Comparison of ENCODE assay signal across 13 mouse cellular contexts in the genomic region with DNA sequence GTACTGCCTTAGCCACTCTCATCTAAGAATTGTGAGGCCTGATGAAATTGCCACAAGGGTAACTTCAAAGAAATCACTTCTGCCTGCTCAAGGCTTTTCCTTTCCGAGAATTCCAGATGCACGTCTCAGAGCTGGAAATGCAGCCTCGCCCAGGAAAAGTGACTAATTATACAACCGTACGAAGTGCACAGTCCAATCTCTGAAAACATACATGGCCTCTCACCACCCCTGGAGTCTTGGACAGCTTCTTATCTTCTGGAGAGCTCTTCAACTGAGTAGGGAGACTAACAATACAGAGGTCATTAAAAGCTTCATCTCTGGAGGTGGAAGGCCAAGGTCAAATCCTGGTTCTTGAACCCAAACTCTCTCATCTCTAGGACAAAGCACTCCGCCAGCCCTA. TPM values are rescaled to one million over a fixed set of nuclear protein-coding genes. Genes with fewer than 3 reads are reported as not detected.
DNase-seq lines count a peak whose midpoint lies in the region; ATAC-seq and TF ChIP-seq lines count a peak whose summit lies in the region.
"Had no signal": no experiment of that assay in that cellular context is flagged by ENCODE, and none has a peak within 500 bp of the region (broad histone marks: within the 10 kb centered on the region; RNA-seq: fewer than 3 reads in every experiment).

No protein-coding gene starts in this region.

- no peaks in the 10 kb centered on the region for H3K36me3 ChIP-seq in embryonic facial prominence, embryonic 12.5 days
- no peaks in the 10 kb centered on the region for H3K36me3 ChIP-seq in small intestine, adult 2 months (ENCODE audit: control insufficient read depth, insufficient read depth, low read length)

- no peak for TF ChIP-seq POLR2A in small intestine, adult 2 months (IDR thresholded peaks at IDR 0.05; ENCODE audit: low read depth, low read length)

- no peak for ATAC-seq in embryonic facial prominence, embryonic 12.5 days (ENCODE audit: insufficient number of reproducible peaks, insufficient read depth, low FRiP score, low TSS enrichment)
- ATAC-seq in erythroid progenitor cell, adult 5-6 weeks (replicated peaks; ENCODE audit: low FRiP score, poor library complexity, severe bottlenecking), result no peak
- ATAC-seq: Patski had no signal

- H3K27me3 ChIP-seq in embryonic facial prominence, embryonic 12.5 days, result no peaks in the 10 kb centered on the region
- H3K27me3 ChIP-seq in small intestine, adult 2 months (ENCODE audit: control insufficient read depth, insufficient read depth, low read length), result no peaks in the 10 kb centered on the region
- H3K27me3 ChIP-seq: Patski had no signal

- peak; percentile 18 to 46 for DNase-seq in heart, adult 18-20 months
- no peak for DNase-seq in heart, postnatal 25 days (ENCODE audit: low spot score)
- DNase-seq in lung, postnatal 25 days (ENCODE audit: low spot score), result peak; percentile 22
- no peak for DNase-seq in lung, postnatal 10 days
- no peak for DNase-seq in urinary bladder, postnatal 25 days (ENCODE audit: low spot score)
- DNase-seq: adrenal gland, postnatal 10 days; kidney, adult 2 months; left cerebral cortex, postnatal 4 days; spleen, adult 18-20 months had no signal

- intact Hi-C loops in heart, postnatal 25 days (cut with DNase I), result loop anchor here (2.0 to 5.0 kb wide), 2 partner anchors 60 to 90 kb away; a partner anchor contains a TSS

- H3K9ac ChIP-seq in embryonic facial prominence, embryonic 12.5 days, result peak overlapping the region; percentile 72; the same call in 1 of the 2 replicates

- H3K27ac ChIP-seq in embryonic facial prominence, embryonic 12.5 days, result no peak overlapping the region
- peak overlapping the region; percentile 97 for H3K27ac ChIP-seq in small intestine, adult 2 months (ENCODE audit: insufficient read depth, low read depth, low read length)

- H3K4me2 ChIP-seq in embryonic facial prominence, embryonic 12.5 days (replicated peaks), result no peak overlapping the region

- 81% methylated on average over 6 of the region's 6 CpGs for WGBS in embryonic facial prominence, embryonic 12.5 days
- WGBS in small intestine, adult 2 months, result 47% methylated on average over 6 of the region's 6 CpGs

- H3K4me3 ChIP-seq in embryonic facial prominence, embryonic 12.5 days, result no peak overlapping the region
- H3K4me3 ChIP-seq in small intestine, adult 2 months (ENCODE audit: low read depth, low read length), result no peak overlapping the region

- H3K9me3 ChIP-seq in embryonic facial prominence, embryonic 12.5 days, result no peaks in the 10 kb centered on the region

- H3K4me1 ChIP-seq in embryonic facial prominence, embryonic 12.5 days, result peaks cover 11% of the 10 kb centered on the region
- H3K4me1 ChIP-seq in small intestine, adult 2 months (ENCODE audit: control insufficient read depth, insufficient read depth, insufficient read length, low read length), result peaks cover 26% of the 10 kb centered on the region; the same call in 1 of the 2 replicates

- TF ChIP-seq CTCF in small intestine, adult 2 months (IDR thresholded peaks at IDR 0.05; ENCODE audit: extremely low read depth, insufficient read length, insufficient replicate concordance, low read depth, low read length), result no peak

RNA-seq across cellular contexts. Expression of a gene that starts 1.2 kb away (rescaled TPM):
- total RNA-seq in heart, adult 18-20 months (2021), result 10 to 100 TPM; 32.3 to 35.1 TPM
- 10 to 100 TPM; 26.7 to 30.5 TPM for total RNA-seq in heart, postnatal 25 days (2021)
- 121 and 123 TPM in 2 replicates for polyA plus RNA-seq in embryonic facial prominence, embryonic 12.5 days (2016; fragmentation: Nextera tagmentation; extraction: Ambion mirVana)
- 16.7 and 35.8 TPM in 2 replicates for polyA plus RNA-seq in small intestine, adult 2 months (2012; rRNA removed)
- total RNA-seq in erythroid progenitor cell, adult 5-6 weeks (2015; ENCODE audit: low replicate concordance), result 36.9 and 58.7 TPM in 2 replicates
- total RNA-seq in erythroid progenitor cell, adult 5-6 weeks (2017; ENCODE audit: low replicate concordance), result 51.3 and 53.6 TPM in 2 replicates

RNA-seq across cellular contexts. Expression of a gene that starts 48.1 kb away (rescaled TPM):
- 1 to 10 TPM; 3.6 to 5.2 TPM for total RNA-seq in heart, adult 18-20 months (2021)
- 1 to 10 TPM; 2.9 to 3.2 TPM for total RNA-seq in heart, postnatal 25 days (2021)
- 11.8 and 12.1 TPM in 2 replicates for polyA plus RNA-seq in embryonic facial prominence, embryonic 12.5 days (2016; fragmentation: Nextera tagmentation; extraction: Ambion mirVana)
- polyA plus RNA-seq in small intestine, adult 2 months (2012; rRNA removed), result 2.1 and 2.4 TPM in 2 replicates
- total RNA-seq in erythroid progenitor cell, adult 5-6 weeks (2015; ENCODE audit: low replicate concordance), result 1.3 and 2.2 TPM in 2 replicates
- 1.3 and 3.9 TPM in 2 replicates for total RNA-seq in erythroid progenitor cell, adult 5-6 weeks (2017; ENCODE audit: low replicate concordance)

RNA-seq across cellular contexts. Expression of a gene that starts 59.4 kb away (rescaled TPM):
- 10 to 100 TPM; 17.0 to 23.6 TPM for total RNA-seq in heart, adult 18-20 months (2021)
- 10 to 100 TPM; 13.3 to 18.6 TPM for total RNA-seq in heart, postnatal 25 days (2021)
- 5.3 and 6.3 TPM in 2 replicates for polyA plus RNA-seq in embryonic facial prominence, embryonic 12.5 days (2016; fragmentation: Nextera tagmentation; extraction: Ambion mirVana)
- polyA plus RNA-seq in small intestine, adult 2 months (2012; rRNA removed), result 31.8 and 51.7 TPM in 2 replicates
- total RNA-seq in erythroid progenitor cell, adult 5-6 weeks (2015; ENCODE audit: low replicate concordance), result 0.84 and 2.2 TPM in 2 replicates
- 3.3 and 5.7 TPM in 2 replicates for total RNA-seq in erythroid progenitor cell, adult 5-6 weeks (2017; ENCODE audit: low replicate concordance)

Comparison
In these comparisons a context has a peak if more than half of its experiments do, and no peak if none do; other contexts are left out.
1. DNase-seq: peak in heart, adult 18-20 months (2 of 2) and lung, postnatal 25 days (single experiment); none in heart, postnatal 25 days (single experiment), lung, postnatal 10 days (single experiment) and urinary bladder, postnatal 25 days (single experiment).